Mouse (Mus musculus) urinary bladder, adult 2 months (tissue): ENCODE results near the gene Pqbp1. TPM values are rescaled to one million over a fixed set of nuclear protein-coding genes. Genes with fewer than 3 reads are reported as not detected.

Experiments
- DNase-seq: peaks from one replicate; pipeline ENCODE4 v3.0.0; 2022; ENCODE audit warnings: low spot score
- polyA plus RNA-seq: library from polyadenylated mRNA; depleted of rRNA; stranded (reverse); fragments of >200 nt; gene quantifications from 2 replicates; pipeline ENCODE4 v1.2.3, GENCODE M21; 2012; rRNA removed

Pqbp1 gene
- polyA plus RNA-seq, 1 experiment: 84.2 TPM

GRCm38 (mm10) chrX:7878495-7878894 is 20.6 kb downstream of the Pqbp1 start:
- no peak for DNase-seq

DNA sequence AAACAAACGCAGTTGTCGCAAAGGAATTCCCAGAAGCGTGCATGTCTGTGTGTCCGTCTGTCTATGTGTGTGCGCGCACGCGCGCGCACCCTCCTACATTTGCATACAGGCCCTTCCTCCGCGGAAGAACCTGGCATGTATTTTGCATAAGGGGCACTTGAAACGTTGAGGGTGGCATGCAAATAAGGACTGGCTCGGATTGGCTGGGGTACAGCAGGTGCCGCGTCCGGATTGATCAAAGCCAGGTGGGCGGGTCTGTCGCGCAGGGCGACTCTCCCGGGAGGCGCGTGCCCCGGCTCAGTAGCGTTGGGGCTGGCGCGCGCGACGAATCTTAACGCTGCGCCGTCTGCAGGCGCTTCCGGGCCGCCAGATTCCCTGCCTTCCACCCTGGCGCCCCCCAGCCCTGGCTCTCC is 21.1 kb downstream of the Pqbp1 start, which contains the start of gene Pim2:
Pim2 (plus strand) TSS at position 256 of the 413 bp plus-strand sequence.
- DNase-seq: peak; percentile 49

DNA sequence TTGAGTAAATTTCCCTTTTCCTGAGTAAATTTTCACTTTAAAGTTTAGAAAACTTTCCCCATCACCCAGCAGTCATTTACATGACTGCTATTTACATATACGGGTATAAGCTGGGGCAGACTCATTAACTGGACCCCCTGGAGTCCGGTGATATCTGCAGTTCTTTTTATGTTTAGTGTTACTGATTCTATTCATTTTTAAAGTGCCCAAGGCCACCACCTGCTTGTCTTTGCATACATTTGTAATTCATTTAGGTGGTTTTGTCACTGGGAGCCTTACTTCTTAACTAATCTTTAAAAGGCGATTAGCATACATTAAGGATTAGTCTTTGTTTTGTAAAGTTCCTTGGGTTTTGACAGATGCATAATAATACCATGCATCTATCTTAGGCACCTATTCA is 29.2 kb downstream of the Pqbp1 start:
- DNase-seq: no peak

GRCm38 (mm10) chrX:7868506-7868905 is 30.6 kb downstream of the Pqbp1 start:
- DNase-seq: no peak

- DNase-seq: no peak
Observed at GRCm38 (mm10) chrX:7867141-7867540, 31.9 kb downstream of the Pqbp1 start.

- no peak for DNase-seq
Observed at GRCm38 (mm10) chrX:7865786-7866185, 33.3 kb downstream of the Pqbp1 start.

- no peak for DNase-seq
Observed at GRCm38 (mm10) chrX:7865343-7865742, 33.7 kb downstream of the Pqbp1 start.

- no peak for DNase-seq
Observed at GRCm38 (mm10) chrX:7864551-7864950, 34.5 kb downstream of the Pqbp1 start.

GRCm38 (mm10) chrX:7863181-7863580 is 35.9 kb downstream of the Pqbp1 start:
- DNase-seq: no peak

- DNase-seq: no peak
Observed at GRCm38 (mm10) chrX:7859191-7859753, 39.8 kb downstream of the Pqbp1 start.

DNA sequence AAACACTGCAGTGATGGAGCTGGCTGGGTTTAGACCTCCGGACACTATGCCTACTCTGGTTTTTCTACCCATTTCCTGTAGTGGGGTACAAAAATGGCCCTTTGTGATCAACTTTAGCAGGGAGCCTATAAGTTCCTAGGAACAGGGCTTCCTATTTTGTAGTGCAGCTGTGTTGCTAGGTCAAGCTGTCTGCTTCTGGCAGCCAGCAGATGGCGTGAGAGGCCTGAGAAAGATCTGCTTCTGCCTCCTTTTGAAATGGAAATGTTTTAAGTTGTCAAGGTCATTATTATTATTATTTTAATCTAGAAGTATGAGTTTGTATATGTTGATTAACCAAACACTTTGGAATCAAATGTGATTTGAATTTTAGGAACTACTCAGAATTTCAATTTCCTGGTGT is 44.5 kb downstream of the Pqbp1 start:
- DNase-seq: no peak

GRCm38 (mm10) chrX:7847845-7848244 is 51.2 kb downstream of the Pqbp1 start:
- DNase-seq: no peak

Other genes starting within 250 kb of the Pqbp1 start
- 12.1 and 16.3 TPM in 2 replicates for gene Prickle3, start 242.0 kb downstream of the Pqbp1 start, polyA plus RNA-seq
- 233 and 234 TPM in 2 replicates for gene Plp2, start 227.9 kb downstream of the Pqbp1 start, polyA plus RNA-seq
- gene Magix, start 218.0 kb downstream of the Pqbp1 start, polyA plus RNA-seq: 1.1 and 1.6 TPM in 2 replicates
- gene Gpkow, start 202.1 kb downstream of the Pqbp1 start, polyA plus RNA-seq: 20.6 and 21.9 TPM in 2 replicates
- 48.8 and 56.1 TPM in 2 replicates for gene Wdr45, start 184.9 kb downstream of the Pqbp1 start, polyA plus RNA-seq
- gene Gm45208, start 177.0 kb downstream of the Pqbp1 start, polyA plus RNA-seq: 0.44 TPM in 1 of 2 replicates, not detected in the other
- gene Praf2, start 170.8 kb downstream of the Pqbp1 start, polyA plus RNA-seq: 30.8 and 37.7 TPM in 2 replicates
- 16.9 and 17.2 TPM in 2 replicates for gene Ccdc120, start 148.4 kb downstream of the Pqbp1 start, polyA plus RNA-seq
- 11.2 and 23.7 TPM in 2 replicates for gene Tfe3, start 136.7 kb downstream of the Pqbp1 start, polyA plus RNA-seq
- 49.5 and 53.1 TPM in 2 replicates for gene Gripap1, start 109.5 kb downstream of the Pqbp1 start, polyA plus RNA-seq
- 1.7 and 2.4 TPM in 2 replicates for gene Kcnd1, start 77.0 kb downstream of the Pqbp1 start, polyA plus RNA-seq
- 31.4 and 43.4 TPM in 2 replicates for gene Otud5, start 57.9 kb downstream of the Pqbp1 start, polyA plus RNA-seq
- gene Pim2, start 21.0 kb downstream of the Pqbp1 start, polyA plus RNA-seq: 8.8 and 10.8 TPM in 2 replicates
- 43.3 and 68.2 TPM in 2 replicates for gene Slc35a2, start 15.2 kb downstream of the Pqbp1 start, polyA plus RNA-seq
- gene Timm17b, start 88 bp upstream of the Pqbp1 start, polyA plus RNA-seq: 22.2 and 23.7 TPM in 2 replicates
- not detected in 2 replicates for gene Gm10491, start 8.6 kb upstream of the Pqbp1 start, polyA plus RNA-seq
- gene Gm10490, start 10.3 kb upstream of the Pqbp1 start, polyA plus RNA-seq: not detected in 2 replicates
- gene Pcsk1n, start 20.6 kb upstream of the Pqbp1 start, polyA plus RNA-seq: 0.51 and 0.66 TPM in 2 replicates
- gene Eras, start 29.3 kb upstream of the Pqbp1 start, polyA plus RNA-seq: not detected in 2 replicates
- 20.9 and 22.0 TPM in 2 replicates for gene Hdac6, start 48.6 kb upstream of the Pqbp1 start, polyA plus RNA-seq
- 0.18 and 0.26 TPM in 2 replicates for gene Gata1, start 78.8 kb upstream of the Pqbp1 start, polyA plus RNA-seq
- gene Glod5, start 119.2 kb upstream of the Pqbp1 start, polyA plus RNA-seq: not detected in 2 replicates
- 11.8 and 13.0 TPM in 2 replicates for gene Suv39h1, start 175.5 kb upstream of the Pqbp1 start, polyA plus RNA-seq
- gene Was, start 191.2 kb upstream of the Pqbp1 start, polyA plus RNA-seq: 3.8 and 3.9 TPM in 2 replicates
- 73.3 and 77.8 TPM in 2 replicates for gene Wdr13, start 233.6 kb upstream of the Pqbp1 start, polyA plus RNA-seq
- 281 and 318 TPM in 2 replicates for gene Rbm3, start 246.6 kb upstream of the Pqbp1 start, polyA plus RNA-seq